Mouse (Mus musculus): ENCODE data around the gene Eloa.

- TF ChIP-seq CTCF (IDR thresholded peaks at IDR 0.05; ENCODE audit: low read depth, low read length) (no peak), POLR2A (IDR thresholded peaks at IDR 0.05; ENCODE audit: extremely low read depth, insufficient read depth, low read length) (no peak)
Observed at GRCm38 (mm10) chr4:135981524-135982063, 40.0 kb downstream of the Eloa start.
